Mouse (Mus musculus): Measurements from ENCODE around the gene Vmn2r112. TPM values are rescaled to one million over a fixed set of nuclear protein-coding genes. Genes with fewer than 3 reads are reported as not detected.
"Not testable (repeated sequence)": the region's sequence is repeated elsewhere in the genome, so short reads cannot be mapped to it uniquely, and the experiment has no call there.

Gene Vmn2r112
- not detected in 2 replicates for polyA plus RNA-seq (2011; ENCODE audit: insufficient read length, low read depth, missing spikeins)

GRCm38 (mm10) chr17:22600651-22601050 lies at the start of gene Vmn2r112:
TSS of gene Vmn2r112 (plus strand) at chr17:22600951.
- H3K4me3 ChIP-seq (ENCODE audit: insufficient read depth, low read length); H3K27ac ChIP-seq (ENCODE audit: insufficient read depth, low read length); H3K4me1 ChIP-seq (ENCODE audit: control insufficient read depth, insufficient read depth, low read length): not testable (repeated sequence)

- H3K4me1 ChIP-seq (ENCODE audit: control insufficient read depth, insufficient read depth, low read length); H3K4me3 ChIP-seq (ENCODE audit: insufficient read depth, low read length); H3K27ac ChIP-seq (ENCODE audit: insufficient read depth, low read length): not testable (repeated sequence)
Observed at GRCm38 (mm10) chr17:22573382-22573781, 27.4 kb upstream of the Vmn2r112 start, which contains the start of gene Vmn2r111. TSS of gene Vmn2r111 (minus strand) at chr17:22573482.

- Histone ChIP-seq H3K4me1 (ENCODE audit: control insufficient read depth, insufficient read depth, low read length) (no peaks in the 10 kb centered on the region), H3K27ac (ENCODE audit: insufficient read depth, low read length) (no peak overlapping the region), H3K4me3 (ENCODE audit: insufficient read depth, low read length) (no peak overlapping the region)
- TF ChIP-seq CTCF (IDR thresholded peaks at IDR 0.05; ENCODE audit: borderline replicate concordance, insufficient read depth, low read length) (no peak), POLR2A (IDR thresholded peaks at IDR 0.05; ENCODE audit: low read depth, low read length) (no peak)
Observed at GRCm38 (mm10) chr17:22630646-22631045, 29.9 kb downstream of the Vmn2r112 start.

Other genes starting within 250 kb of the Vmn2r112 start
- 7.0 and 8.9 TPM in 2 replicates for gene Zfp944, start 239.6 kb upstream of the Vmn2r112 start, polyA plus RNA-seq (2011; ENCODE audit: insufficient read length, low read depth, missing spikeins)
- 4.8 and 9.1 TPM in 2 replicates for gene Zfp758, start 239.5 kb upstream of the Vmn2r112 start, polyA plus RNA-seq (2011; ENCODE audit: insufficient read length, low read depth, missing spikeins)
- 7.9 and 11.5 TPM in 2 replicates for gene Zfp946, start 176.7 kb upstream of the Vmn2r112 start, polyA plus RNA-seq (2011; ENCODE audit: insufficient read length, low read depth, missing spikeins)
- not detected in 2 replicates for gene Vmn2r111, start 27.5 kb upstream of the Vmn2r112 start, polyA plus RNA-seq (2011; ENCODE audit: insufficient read length, low read depth, missing spikeins)